Mouse (Mus musculus): ENCODE data around the gene Commd2. TPM values are rescaled to one million over a fixed set of nuclear protein-coding genes. Genes with fewer than 3 reads are reported as not detected.

Commd2 gene
- polyA plus RNA-seq, 1 experiment from 2014 or later: 82.4 TPM

- Histone ChIP-seq H3K36me3 (peaks cover 4% of the 10 kb centered on the region; the same call in 1 of the 2 replicates), H3K4me2 (no peak overlapping the region), H3K27me3 (0 out of 2 replicates have a peak, but pooled peaks cover 17% of the 10 kb centered on the region), H3K9me3 (no peaks in the 10 kb centered on the region), H3K4me1 (replicated peaks) (peaks cover 7% of the 10 kb centered on the region), H3K9ac (no peak overlapping the region), H3K4me3 (no peak overlapping the region), H3K27ac (no peak overlapping the region)
- ATAC-seq (ENCODE audit: low FRiP score): no peak
- 78% methylated on average over 3 of the region's 3 CpGs for WGBS
These were observed 2.1 kb upstream of the Commd2 start for GRCm38 (mm10) chr3:57653646-57654045.

GRCm38 (mm10) chr3:57652485-57652884, 970 bp upstream of the Commd2 start:
- H3K27me3 ChIP-seq: 0 out of 2 replicates have a peak, but pooled peaks cover 17% of the 10 kb centered on the region
- WGBS: 87% methylated on average over 3 of the region's 3 CpGs
- no peak overlapping the region for H3K27ac ChIP-seq

GRCm38 (mm10) chr3:57651865-57652259, 347 bp upstream of the Commd2 start:
- no peaks in the 10 kb centered on the region for H3K9me3 ChIP-seq
- H3K9ac ChIP-seq: peak overlapping the region; percentile 79
- H3K4me3 ChIP-seq: peak overlapping the region; percentile 76
- 0 out of 2 replicates have a peak, but pooled peaks cover 17% of the 10 kb centered on the region for H3K27me3 ChIP-seq
- peak overlapping the region; percentile 69 for H3K4me2 ChIP-seq
- peak; percentile 50 for ATAC-seq (ENCODE audit: low FRiP score)
- peak overlapping the region; percentile 86; the same call in 1 of the 2 replicates for H3K27ac ChIP-seq
- WGBS: 80% methylated on average over 3 of the region's 3 CpGs
- peaks cover 7% of the 10 kb centered on the region for H3K4me1 ChIP-seq (replicated peaks)
- H3K36me3 ChIP-seq: peaks cover 7% of the 10 kb centered on the region; the same call in 1 of the 2 replicates

More at GRCm38 (mm10) chr3:57652485-57652884, 970 bp upstream of the Commd2 start:
- Histone ChIP-seq H3K9me3 (no peaks in the 10 kb centered on the region), H3K4me3 (no peak overlapping the region), H3K4me1 (replicated peaks) (peaks cover 7% of the 10 kb centered on the region), H3K9ac (no peak overlapping the region), H3K36me3 (peaks cover 7% of the 10 kb centered on the region; the same call in 1 of the 2 replicates), H3K4me2 (no peak overlapping the region)
- no peak for ATAC-seq (ENCODE audit: low FRiP score)

GRCm38 (mm10) chr3:57643191-57643590, 8.3 kb downstream of the Commd2 start:
- H3K9ac ChIP-seq: no peak overlapping the region
- no peaks in the 10 kb centered on the region for H3K27me3 ChIP-seq
- H3K36me3 ChIP-seq: peaks cover 34% of the 10 kb centered on the region
- no peak overlapping the region for H3K27ac ChIP-seq
- no peak overlapping the region for H3K4me3 ChIP-seq
- 93% methylated on average over 6 of the region's 6 CpGs for WGBS
- H3K4me2 ChIP-seq: no peak overlapping the region
- no peaks in the 10 kb centered on the region for H3K4me1 ChIP-seq (replicated peaks)
- no peaks in the 10 kb centered on the region for H3K9me3 ChIP-seq
- ATAC-seq (ENCODE audit: low FRiP score): no peak

DNA sequence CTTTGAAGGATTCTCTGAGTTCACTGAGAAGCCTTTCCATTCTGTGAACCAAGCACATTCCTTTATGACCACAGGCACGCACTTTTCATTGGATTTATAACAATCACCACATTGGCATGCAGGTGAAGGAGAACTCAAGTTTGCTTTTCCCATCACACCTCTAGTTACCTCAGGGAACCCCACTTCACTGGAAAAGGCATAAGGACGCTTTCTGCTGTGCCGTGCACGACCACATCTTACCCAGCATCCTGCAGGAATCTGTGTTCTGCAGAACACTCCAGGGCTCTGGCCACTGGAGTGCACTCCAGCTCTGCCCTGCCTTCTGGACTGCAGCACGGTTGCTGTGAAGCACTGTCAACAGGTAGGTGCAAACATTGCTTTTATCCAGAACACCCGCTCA, 13.9 kb downstream of the Commd2 start:
- no peak overlapping the region for H3K4me3 ChIP-seq
- no peaks in the 10 kb centered on the region for H3K27me3 ChIP-seq
- H3K4me1 ChIP-seq (replicated peaks): no peaks in the 10 kb centered on the region
- 79% methylated on average over 6 of the region's 6 CpGs for WGBS
- no peaks in the 10 kb centered on the region for H3K36me3 ChIP-seq
- no peak for ATAC-seq (ENCODE audit: low FRiP score)
- no peak overlapping the region for H3K4me2 ChIP-seq
- no peak overlapping the region for H3K9ac ChIP-seq
- no peak overlapping the region for H3K27ac ChIP-seq
- no peaks in the 10 kb centered on the region for H3K9me3 ChIP-seq

- no peak overlapping the region for H3K9ac ChIP-seq
- WGBS: 74% methylated on average over 3 of the region's 3 CpGs
- H3K4me2 ChIP-seq: no peak overlapping the region
- no peaks in the 10 kb centered on the region for H3K36me3 ChIP-seq
- no peak overlapping the region for H3K4me3 ChIP-seq
- no peaks in the 10 kb centered on the region for H3K9me3 ChIP-seq
- H3K27me3 ChIP-seq: no peaks in the 10 kb centered on the region
- no peaks in the 10 kb centered on the region for H3K4me1 ChIP-seq (replicated peaks)
- no peak overlapping the region for H3K27ac ChIP-seq
- no peak for ATAC-seq (ENCODE audit: low FRiP score)
These were observed 16.6 kb downstream of the Commd2 start for GRCm38 (mm10) chr3:57634763-57635487.

DNA sequence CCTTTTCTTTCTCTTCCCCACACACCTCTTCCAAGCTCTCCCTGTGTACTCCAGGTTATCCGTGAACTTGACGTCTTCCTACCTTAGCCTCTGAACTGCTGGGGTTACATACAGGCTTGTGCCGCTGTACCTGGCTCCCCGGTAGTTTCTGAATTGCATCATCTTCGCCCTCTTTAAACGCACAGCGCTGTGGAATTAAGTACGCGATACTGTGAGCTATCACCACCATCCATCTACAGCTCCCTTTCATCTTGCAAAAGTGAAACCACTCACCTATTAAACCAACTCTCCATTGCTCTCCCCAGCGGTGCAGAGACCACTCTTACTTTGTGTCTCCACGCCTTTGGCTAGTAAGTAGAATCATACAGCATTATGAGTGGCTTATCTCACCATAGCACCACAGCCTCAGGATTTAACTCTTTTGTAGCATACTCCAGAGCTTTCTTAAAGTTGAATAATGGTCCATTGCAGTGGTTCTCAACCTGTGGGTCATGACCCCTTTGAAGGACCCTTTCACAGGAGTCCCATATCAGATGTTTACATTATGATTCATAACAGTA, 24.5 kb downstream of the Commd2 start:
- Histone ChIP-seq H3K9me3 (no peaks in the 10 kb centered on the region), H3K4me2 (no peak overlapping the region), H3K4me1 (replicated peaks) (peaks cover 5% of the 10 kb centered on the region; the same call in 1 of the 2 replicates), H3K27me3 (no peaks in the 10 kb centered on the region), H3K9ac (no peak overlapping the region), H3K4me3 (no peak overlapping the region), H3K27ac (no peak overlapping the region), H3K36me3 (no peaks in the 10 kb centered on the region)
- no peak for ATAC-seq (ENCODE audit: low FRiP score)
- WGBS: 86% methylated on average over 9 of the region's 11 CpGs

DNA sequence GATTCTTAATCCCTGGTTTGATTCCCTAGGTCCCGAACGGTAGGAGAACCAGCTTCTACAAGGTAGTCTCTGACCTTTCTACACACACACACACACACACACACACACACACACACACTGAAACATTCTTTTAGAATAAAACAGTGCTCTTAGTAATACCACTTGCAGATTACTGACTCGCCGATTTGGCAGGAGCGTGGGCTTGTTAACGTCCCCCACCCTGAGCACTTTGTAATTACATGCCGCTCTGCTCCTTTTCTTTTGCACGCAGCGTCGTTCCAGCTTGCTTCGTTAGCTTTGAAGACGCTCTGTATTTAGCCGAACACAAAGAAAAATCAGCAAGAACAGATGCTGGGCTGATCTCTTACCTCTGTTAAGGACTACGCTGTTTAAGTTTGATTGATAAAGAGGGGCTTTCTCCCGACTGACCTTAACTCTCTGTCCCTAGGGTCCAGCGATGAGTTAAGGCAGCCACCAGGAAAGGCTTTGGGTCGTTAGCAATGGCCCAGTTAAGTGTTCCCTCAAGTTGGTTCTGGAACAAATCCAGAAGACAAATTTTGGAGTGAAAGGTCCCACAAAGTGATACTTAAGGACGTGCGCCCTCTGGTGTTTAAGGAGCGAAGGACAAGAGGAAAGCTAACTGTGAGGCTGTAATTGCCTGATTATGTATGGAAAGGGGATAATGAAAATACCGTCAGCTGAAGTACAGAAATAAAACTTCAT, 26.1 kb downstream of the Commd2 start:
- peak overlapping the region; percentile 64 for H3K4me2 ChIP-seq
- no peaks in the 10 kb centered on the region for H3K36me3 ChIP-seq
- H3K27me3 ChIP-seq: no peaks in the 10 kb centered on the region
- H3K4me3 ChIP-seq: peak overlapping the region; percentile 32
- ATAC-seq (ENCODE audit: low FRiP score): peak; percentile 83
- peaks cover 5% of the 10 kb centered on the region; the same call in 1 of the 2 replicates for H3K4me1 ChIP-seq (replicated peaks)
- peak overlapping the region; percentile 20; the same call in 1 of the 2 replicates for H3K27ac ChIP-seq
- H3K9ac ChIP-seq: peak overlapping the region; percentile 57
- no peaks in the 10 kb centered on the region for H3K9me3 ChIP-seq
- 20% methylated on average over 21 of the region's 21 CpGs for WGBS

DNA sequence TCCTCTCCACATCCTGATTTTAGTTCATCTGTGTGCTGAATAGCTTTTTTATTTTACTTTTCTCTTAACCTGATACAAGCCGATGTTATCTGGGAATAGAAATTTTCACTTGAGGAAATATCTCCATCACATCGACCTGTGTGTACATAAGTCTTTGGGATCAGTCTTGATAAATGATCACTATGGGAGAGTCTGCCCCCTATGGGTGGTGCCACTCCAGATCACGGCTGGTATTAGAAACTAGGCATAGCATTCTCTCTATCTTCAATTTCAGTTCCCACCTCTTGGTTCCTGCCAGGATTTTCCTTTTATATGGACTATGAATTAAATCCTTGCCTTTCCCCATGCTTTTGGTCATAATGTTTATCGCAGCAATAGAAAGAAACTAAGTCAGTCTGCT, 31.8 kb downstream of the Commd2 start:
- Histone ChIP-seq H3K27ac (no peak overlapping the region), H3K9me3 (no peaks in the 10 kb centered on the region), H3K27me3 (no peaks in the 10 kb centered on the region), H3K9ac (no peak overlapping the region), H3K36me3 (no peaks in the 10 kb centered on the region), H3K4me2 (no peak overlapping the region), H3K4me1 (replicated peaks) (no peaks in the 10 kb centered on the region), H3K4me3 (no peak overlapping the region)
- WGBS: 79% methylated on average over 4 of the region's 4 CpGs
- ATAC-seq (ENCODE audit: low FRiP score): no peak

GRCm38 (mm10) chr3:57615652-57616051, 35.9 kb downstream of the Commd2 start:
- Histone ChIP-seq H3K9ac (no peak overlapping the region), H3K4me1 (replicated peaks) (no peaks in the 10 kb centered on the region), H3K4me3 (no peak overlapping the region), H3K4me2 (no peak overlapping the region), H3K27ac (no peak overlapping the region), H3K36me3 (no peaks in the 10 kb centered on the region), H3K9me3 (no peaks in the 10 kb centered on the region), H3K27me3 (no peaks in the 10 kb centered on the region)
- 94% methylated on average over 4 of the region's 4 CpGs for WGBS
- ATAC-seq (ENCODE audit: low FRiP score): no peak

GRCm38 (mm10) chr3:57612430-57612997, 39.0 kb downstream of the Commd2 start:
- H3K9ac ChIP-seq: no peak overlapping the region
- ATAC-seq (ENCODE audit: low FRiP score): no peak
- H3K36me3 ChIP-seq: no peaks in the 10 kb centered on the region
- no peaks in the 10 kb centered on the region for H3K27me3 ChIP-seq
- no peaks in the 10 kb centered on the region for H3K4me1 ChIP-seq (replicated peaks)
- no peak overlapping the region for H3K4me2 ChIP-seq
- H3K4me3 ChIP-seq: no peak overlapping the region
- no peak overlapping the region for H3K27ac ChIP-seq
- H3K9me3 ChIP-seq: no peaks in the 10 kb centered on the region
- WGBS: 76% methylated on average over 3 of the region's 3 CpGs

GRCm38 (mm10) chr3:57611776-57612175, 39.7 kb downstream of the Commd2 start:
- Histone ChIP-seq H3K4me1 (replicated peaks) (no peaks in the 10 kb centered on the region), H3K9ac (no peak overlapping the region), H3K4me3 (no peak overlapping the region), H3K4me2 (no peak overlapping the region), H3K27me3 (no peaks in the 10 kb centered on the region), H3K27ac (no peak overlapping the region), H3K9me3 (no peaks in the 10 kb centered on the region), H3K36me3 (no peaks in the 10 kb centered on the region)
- WGBS: 90% methylated on average over 7 of the region's 7 CpGs
- no peak for ATAC-seq (ENCODE audit: low FRiP score)
